In genomic region chr13:17421875-17422274, GRCm38 (mm10) we compare ENCODE assay signal across 19 mouse cellular contexts.
DNase-seq lines count a peak whose midpoint lies in the region; ATAC-seq and TF ChIP-seq lines count a peak whose summit lies in the region.
"Had no signal": no experiment of that assay in that cellular context is flagged by ENCODE, and none has a peak within 500 bp of the region (broad histone marks: within the 10 kb centered on the region; RNA-seq: fewer than 3 reads in every experiment).

No protein-coding gene starts in this region.

- no peaks in the 10 kb centered on the region for H3K4me1 ChIP-seq in forebrain, embryonic 16.5 days (replicated peaks; ENCODE audit: control insufficient read depth, insufficient read depth, low read length)
- H3K4me1 ChIP-seq: embryonic facial prominence, embryonic 13.5 days; forebrain, embryonic 13.5 days; forebrain, embryonic 15.5 days had no signal

- no peak overlapping the region for H3K4me3 ChIP-seq in myocyte
- H3K4me3 ChIP-seq in forebrain, embryonic 16.5 days (replicated peaks; ENCODE audit: low read length), result no peak overlapping the region
- H3K4me3 ChIP-seq: embryonic facial prominence, embryonic 13.5 days; forebrain, embryonic 13.5 days; forebrain, embryonic 15.5 days had no signal

- no peak overlapping the region for H3ac ChIP-seq in myocyte (ENCODE audit: control insufficient read depth, insufficient read length)

- no peaks in the 10 kb centered on the region for H3K9me3 ChIP-seq in forebrain, embryonic 16.5 days (ENCODE audit: control insufficient read depth, low read length)
- H3K9me3 ChIP-seq: forebrain, embryonic 13.5 days; forebrain, embryonic 15.5 days had no signal

- TF ChIP-seq POLR2A in myocyte (IDR thresholded peaks at IDR 0.05; ENCODE audit: insufficient read length, low read depth), result no peak

- H3K27me3 ChIP-seq in myocyte (ENCODE audit: control insufficient read depth, insufficient read depth, insufficient read length), result no peaks in the 10 kb centered on the region
- H3K27me3 ChIP-seq in forebrain, embryonic 16.5 days (replicated peaks; ENCODE audit: control insufficient read depth, insufficient read depth, low read length), result no peaks in the 10 kb centered on the region
- H3K27me3 ChIP-seq: embryonic facial prominence, embryonic 13.5 days; forebrain, embryonic 13.5 days; forebrain, embryonic 15.5 days; Patski had no signal

- H3K79me2 ChIP-seq in myocyte (ENCODE audit: control insufficient read depth, insufficient read depth), result no peaks in the 10 kb centered on the region

- no peak overlapping the region for H3K9ac ChIP-seq in forebrain, embryonic 16.5 days (replicated peaks; ENCODE audit: low read depth, low read length)
- H3K9ac ChIP-seq: embryonic facial prominence, embryonic 13.5 days; forebrain, embryonic 13.5 days; forebrain, embryonic 15.5 days had no signal

- H3K4me2 ChIP-seq in myocyte (ENCODE audit: low read depth), result no peak overlapping the region
- H3K4me2 ChIP-seq in forebrain, embryonic 16.5 days (ENCODE audit: low read length), result no peak overlapping the region
- H3K4me2 ChIP-seq: embryonic facial prominence, embryonic 13.5 days; forebrain, embryonic 13.5 days; forebrain, embryonic 15.5 days had no signal

- no peak for ATAC-seq in forebrain, embryonic 16.5 days
- ATAC-seq: activated CD4-positive, CD25-positive, alpha-beta regulatory T cell, adult 4 months; forebrain, embryonic 13.5 days; forebrain, embryonic 15.5 days; Patski had no signal

- H3K27ac ChIP-seq in forebrain, embryonic 16.5 days (ENCODE audit: low read length), result no peak overlapping the region
- H3K27ac ChIP-seq: embryonic facial prominence, embryonic 13.5 days; forebrain, embryonic 13.5 days; forebrain, embryonic 15.5 days had no signal

- no peaks in the 10 kb centered on the region for H3K36me3 ChIP-seq in myocyte (ENCODE audit: control insufficient read depth, insufficient read depth)
- H3K36me3 ChIP-seq in forebrain, embryonic 16.5 days (ENCODE audit: control insufficient read depth, insufficient read depth), result no peaks in the 10 kb centered on the region
- H3K36me3 ChIP-seq: embryonic facial prominence, embryonic 13.5 days; forebrain, embryonic 15.5 days had no signal

- DNase-seq in gastrocnemius, adult 18-20 months (ENCODE audit: low spot score), result peak; percentile 27
- no peak for DNase-seq in gastrocnemius, postnatal 10 days
- peak; percentile 5 for DNase-seq in NIH3T3 (ENCODE audit: low read depth)
- no peak for DNase-seq in urinary bladder, postnatal 10 days (ENCODE audit: low spot score)
- DNase-seq: adrenal gland, adult 8-10 months; adrenal gland, postnatal 14 days; adrenal gland, postnatal 36 days; cerebellum, adult 11-12 months; cerebellum, adult 2 months; cerebellum, adult 9-10 months; cerebellum, postnatal 10 days; cerebellum, postnatal 25 days had no signal

- WGBS in forebrain, embryonic 16.5 days, result 91% methylated on average over 6 of the region's 6 CpGs

TF ChIP-seq in myocyte, 11 proteins besides CTCF, POLR2A, EP300 and RAD21:
- TF ChIP-seq POLR2AphosphoS2 (IDR thresholded peaks at IDR 0.05; ENCODE audit: insufficient read length, low read depth) (no peak), MYOG (IDR thresholded peaks at IDR 0.05; ENCODE audit: control insufficient read depth in 1 of 3, insufficient read depth in 1 of 3, insufficient read length in 2 of 3, low read depth in 2 of 3) (peak; percentile 46 to 84 (median 73)), USF1 (IDR thresholded peaks at IDR 0.05; ENCODE audit: low read depth) (no peak), REST (IDR thresholded peaks at IDR 0.05; ENCODE audit: insufficient read depth, insufficient read length) (no peak), CEBPB (IDR thresholded peaks at IDR 0.05; ENCODE audit: insufficient read depth, poor library complexity, severe bottlenecking) (no peak), SRF (IDR thresholded peaks at IDR 0.05; ENCODE audit: control insufficient read depth, insufficient read length, low read depth) (no peak), MYOD1 (IDR thresholded peaks at IDR 0.05; ENCODE audit: control insufficient read depth in 1 of 3, insufficient read length in 2 of 3, low read depth in 2 of 3) (peak in 2 of 3 experiments; percentile 70 to 87), TCF3 (IDR thresholded peaks at IDR 0.05; ENCODE audit: insufficient read length, low read depth) (peak; percentile 44), E2F4 (IDR thresholded peaks at IDR 0.05; ENCODE audit: insufficient read depth) (no peak), MAX (IDR thresholded peaks at IDR 0.05; ENCODE audit: low read depth) (no peak), TCF12 (IDR thresholded peaks at IDR 0.05; ENCODE audit: insufficient read depth, poor library complexity, severe bottlenecking) (peak; percentile 34)

Comparison
In these comparisons a context has a peak if more than half of its experiments do, and no peak if none do; other contexts are left out.
1. DNase-seq: peak in gastrocnemius, adult 18-20 months (single experiment) and NIH3T3 (single experiment); none in gastrocnemius, postnatal 10 days (single experiment) and urinary bladder, postnatal 10 days (single experiment).